In the genomic region with DNA sequence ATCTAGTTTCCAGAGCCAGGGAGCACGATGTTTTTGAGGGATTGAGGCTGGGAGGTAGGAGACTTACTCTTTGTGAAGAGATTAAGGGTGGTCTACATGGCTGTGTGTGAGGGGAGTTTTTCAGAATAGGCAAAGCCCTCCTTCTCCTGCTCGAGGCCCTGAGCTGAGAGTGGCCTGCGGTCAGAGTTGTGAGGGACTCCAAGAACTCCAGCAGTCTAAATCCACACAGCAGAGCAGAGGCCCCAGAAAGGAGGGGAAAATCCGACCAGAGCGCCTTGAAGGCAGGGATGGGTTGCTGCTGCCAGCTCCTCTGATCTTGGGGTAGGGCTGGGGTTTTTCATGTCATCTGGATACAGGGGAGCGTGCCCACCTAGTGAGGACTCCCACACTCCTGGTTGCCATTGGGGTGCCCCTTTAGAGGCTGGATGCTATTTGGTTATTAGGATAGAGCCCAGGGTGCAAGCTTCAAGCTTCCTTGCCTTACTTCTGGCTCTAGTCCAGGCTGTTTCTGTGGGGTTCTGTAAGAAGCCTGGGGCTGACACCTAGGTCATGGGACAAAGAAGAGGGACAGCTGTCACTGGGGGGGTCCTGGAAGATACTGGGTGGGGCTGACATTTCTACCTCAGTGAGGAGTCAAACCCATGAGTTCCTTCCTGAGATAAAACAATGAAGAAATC, we compare ENCODE assay signal across 8 mouse cellular contexts. TPM values are rescaled to one million over a fixed set of nuclear protein-coding genes. Genes with fewer than 3 reads are reported as not detected.
DNase-seq lines count a peak whose midpoint lies in the region; ATAC-seq and TF ChIP-seq lines count a peak whose summit lies in the region.

No protein-coding gene starts in this region.

- peaks cover 17% of the 10 kb centered on the region for H3K4me1 ChIP-seq in lung, embryonic 14.5 days (ENCODE audit: insufficient read depth)
- peaks cover 41% of the 10 kb centered on the region for H3K4me1 ChIP-seq in embryonic facial prominence, embryonic 15.5 days
- peaks cover 32% of the 10 kb centered on the region for H3K4me1 ChIP-seq in intestine, embryonic 15.5 days (replicated peaks)

- H3K79me2 ChIP-seq in myocyte (ENCODE audit: control insufficient read depth, insufficient read depth), result peaks cover 23% of the 10 kb centered on the region

- DNase-seq in lung, embryonic 14.5 days, result peak; percentile 31
- DNase-seq in lung, postnatal 25 days (ENCODE audit: low spot score), result no peak
- no peak for DNase-seq in retina, embryonic 14.5 days (ENCODE audit: low spot score)
- no peak for DNase-seq in Muller cell, postnatal 12 days (ENCODE audit: inconsistent ontology term)
- no peak for DNase-seq in layer of hippocampus, adult 9-11 months

- peak overlapping the region; percentile 89 for H3K9ac ChIP-seq in lung, embryonic 14.5 days
- H3K9ac ChIP-seq in embryonic facial prominence, embryonic 15.5 days, result peak overlapping the region; percentile 54
- H3K9ac ChIP-seq in intestine, embryonic 15.5 days, result peak overlapping the region; percentile 89

- peak overlapping the region; percentile 98 for H3K27ac ChIP-seq in lung, embryonic 14.5 days (ENCODE audit: low read depth)
- peak overlapping the region; percentile 99 for H3K27ac ChIP-seq in embryonic facial prominence, embryonic 15.5 days (replicated peaks)
- peak overlapping the region; percentile 96 for H3K27ac ChIP-seq in intestine, embryonic 15.5 days

- peaks cover 61% of the 10 kb centered on the region for H3K36me3 ChIP-seq in lung, embryonic 14.5 days (ENCODE audit: insufficient read depth)
- H3K36me3 ChIP-seq in embryonic facial prominence, embryonic 15.5 days, result peaks cover 39% of the 10 kb centered on the region
- H3K36me3 ChIP-seq in intestine, embryonic 15.5 days, result peaks cover 15% of the 10 kb centered on the region
- H3K36me3 ChIP-seq in myocyte (ENCODE audit: control insufficient read depth, insufficient read depth), result peaks cover 27% of the 10 kb centered on the region

- H3ac ChIP-seq in myocyte (ENCODE audit: control insufficient read depth, insufficient read length), result no peak overlapping the region

- peak overlapping the region; percentile 71 for H3K4me3 ChIP-seq in lung, embryonic 14.5 days (ENCODE audit: low read depth, low read length)
- peak overlapping the region; percentile 88 for H3K4me3 ChIP-seq in embryonic facial prominence, embryonic 15.5 days (replicated peaks)
- peak overlapping the region; percentile 94 for H3K4me3 ChIP-seq in intestine, embryonic 15.5 days (replicated peaks)
- H3K4me3 ChIP-seq in myocyte, result peak overlapping the region; percentile 100

- H3K27me3 ChIP-seq in lung, embryonic 14.5 days (ENCODE audit: insufficient read depth, low read length), result no peaks in the 10 kb centered on the region
- no peaks in the 10 kb centered on the region for H3K27me3 ChIP-seq in embryonic facial prominence, embryonic 15.5 days
- no peaks in the 10 kb centered on the region for H3K27me3 ChIP-seq in intestine, embryonic 15.5 days (replicated peaks)
- H3K27me3 ChIP-seq in myocyte (ENCODE audit: control insufficient read depth, insufficient read depth, insufficient read length), result no peaks in the 10 kb centered on the region

- TF ChIP-seq CTCF in lung, embryonic 14.5 days (IDR thresholded peaks at IDR 0.05; ENCODE audit: low read depth), result no peak

- peak overlapping the region; percentile 99 for H3K4me2 ChIP-seq in lung, embryonic 14.5 days
- peak overlapping the region; percentile 79 for H3K4me2 ChIP-seq in embryonic facial prominence, embryonic 15.5 days (replicated peaks)
- H3K4me2 ChIP-seq in intestine, embryonic 15.5 days (replicated peaks), result peak overlapping the region; percentile 79
- peak overlapping the region; percentile 81 for H3K4me2 ChIP-seq in myocyte (ENCODE audit: low read depth)

- TF ChIP-seq POLR2A in myocyte (IDR thresholded peaks at IDR 0.05; ENCODE audit: insufficient read length, low read depth), result no peak

- 29% methylated on average over 6 of the region's 6 CpGs for WGBS in lung, embryonic 14.5 days
- 7% methylated on average over 6 of the region's 6 CpGs for WGBS in embryonic facial prominence, embryonic 15.5 days
- WGBS in intestine, embryonic 15.5 days, result 20% methylated on average over 6 of the region's 6 CpGs

- ATAC-seq in lung, embryonic 14.5 days (ENCODE audit: insufficient read depth), result 0 out of 2 replicates have a peak, but pooled peaks have one; percentile 1
- ATAC-seq in embryonic facial prominence, embryonic 15.5 days (ENCODE audit: insufficient number of reproducible peaks, low FRiP score, low TSS enrichment, low read depth), result no peak
- ATAC-seq in intestine, embryonic 15.5 days, result no peak

- H3K9me3 ChIP-seq in lung, embryonic 14.5 days (ENCODE audit: low read depth, low read length), result no peaks in the 10 kb centered on the region
- H3K9me3 ChIP-seq in embryonic facial prominence, embryonic 15.5 days (replicated peaks), result no peaks in the 10 kb centered on the region
- no peaks in the 10 kb centered on the region for H3K9me3 ChIP-seq in intestine, embryonic 15.5 days

TF ChIP-seq in myocyte, 11 proteins besides CTCF, POLR2A, EP300 and RAD21:
- TF ChIP-seq MYOD1 (IDR thresholded peaks at IDR 0.05; ENCODE audit: control insufficient read depth in 1 of 3, insufficient read length in 2 of 3, low read depth in 2 of 3) (peak in 1 of 3 experiments; percentile 59), MYOG (IDR thresholded peaks at IDR 0.05; ENCODE audit: control insufficient read depth in 1 of 3, insufficient read depth in 1 of 3, insufficient read length in 2 of 3, low read depth in 2 of 3) (peak in 1 of 3 experiments; percentile 61), E2F4 (IDR thresholded peaks at IDR 0.05; ENCODE audit: insufficient read depth) (no peak)
TF ChIP-seq in myocyte: peak in this region for 2.

RNA-seq across cellular contexts. Expression of gene Bysl, which starts 15.0 kb away (rescaled TPM):
- polyA plus RNA-seq in lung, embryonic 14.5 days (2014; fragmentation: Nextera tagmentation; extraction: Ambion mirVana), result 24.2 and 25.4 TPM in 2 replicates
- polyA plus RNA-seq in embryonic facial prominence, embryonic 15.5 days (2015; fragmentation: Nextera tagmentation; extraction: Ambion mirVana), result 23.9 and 24.6 TPM in 2 replicates
- 20.1 and 22.4 TPM in 2 replicates for polyA plus RNA-seq in intestine, embryonic 15.5 days (2015; fragmentation: Nextera tagmentation; extraction: Ambion mirVana)
- 41.0 TPM for polyA plus RNA-seq in myocyte (2012; fragmentation: generic; extraction: Trizol)

RNA-seq across cellular contexts. Expression of gene Med20, which starts 15.1 kb away (rescaled TPM):
- 45.5 and 49.2 TPM in 2 replicates for polyA plus RNA-seq in lung, embryonic 14.5 days (2014; fragmentation: Nextera tagmentation; extraction: Ambion mirVana)
- 51.9 and 55.2 TPM in 2 replicates for polyA plus RNA-seq in embryonic facial prominence, embryonic 15.5 days (2015; fragmentation: Nextera tagmentation; extraction: Ambion mirVana)
- polyA plus RNA-seq in intestine, embryonic 15.5 days (2015; fragmentation: Nextera tagmentation; extraction: Ambion mirVana), result 39.8 and 41.2 TPM in 2 replicates
- 33.4 TPM for polyA plus RNA-seq in myocyte (2012; fragmentation: generic; extraction: Trizol)

RNA-seq across cellular contexts. Expression of gene Gm20517, which starts 15.1 kb away (rescaled TPM):
- 0.74 and 1.8 TPM in 2 replicates for polyA plus RNA-seq in lung, embryonic 14.5 days (2014; fragmentation: Nextera tagmentation; extraction: Ambion mirVana)
- polyA plus RNA-seq in embryonic facial prominence, embryonic 15.5 days (2015; fragmentation: Nextera tagmentation; extraction: Ambion mirVana), result 1.6 TPM in 2 replicates
- polyA plus RNA-seq in intestine, embryonic 15.5 days (2015; fragmentation: Nextera tagmentation; extraction: Ambion mirVana), result 0.54 and 0.88 TPM in 2 replicates
- polyA plus RNA-seq in myocyte (2012; fragmentation: generic; extraction: Trizol), result 1.5 TPM

RNA-seq across cellular contexts. Expression of gene Usp49, which starts 34.2 kb away (rescaled TPM):
- 5.0 and 5.6 TPM in 2 replicates for polyA plus RNA-seq in lung, embryonic 14.5 days (2014; fragmentation: Nextera tagmentation; extraction: Ambion mirVana)
- 4.4 and 5.2 TPM in 2 replicates for polyA plus RNA-seq in embryonic facial prominence, embryonic 15.5 days (2015; fragmentation: Nextera tagmentation; extraction: Ambion mirVana)
- polyA plus RNA-seq in intestine, embryonic 15.5 days (2015; fragmentation: Nextera tagmentation; extraction: Ambion mirVana), result 5.9 and 6.3 TPM in 2 replicates
- polyA plus RNA-seq in myocyte (2012; fragmentation: generic; extraction: Trizol), result 2.5 TPM
